Mouse (Mus musculus): ENCODE data around the gene Fbxl22. TPM values are rescaled to one million over a fixed set of nuclear protein-coding genes. Genes with fewer than 3 reads are reported as not detected.

Gene Fbxl22
- polyA plus RNA-seq, 1 experiment: 20.5 TPM

GRCm38 (mm10) chr9:66508890-66509399 lies 5.4 kb downstream of the Fbxl22 start:
- Histone ChIP-seq H3K36me3 (ENCODE audit: control insufficient read depth, insufficient read depth, low read length) (peaks cover 26% of the 10 kb centered on the region), H3K4me3 (ENCODE audit: low read depth, low read length) (no peak overlapping the region), H3K27ac (ENCODE audit: insufficient read depth, low read depth, low read length) (no peak overlapping the region), H3K27me3 (ENCODE audit: control insufficient read depth, insufficient read depth, low read length) (no peaks in the 10 kb centered on the region), H3K4me1 (ENCODE audit: control insufficient read depth, insufficient read depth, insufficient read length, low read length) (peaks cover 11% of the 10 kb centered on the region)
- TF ChIP-seq CTCF (IDR thresholded peaks at IDR 0.05; ENCODE audit: extremely low read depth, insufficient read length, insufficient replicate concordance, low read depth, low read length): no peak
- TF ChIP-seq POLR2A (IDR thresholded peaks at IDR 0.05; ENCODE audit: low read depth, low read length): no peak
- WGBS: 91% methylated on average over 4 of the region's 4 CpGs

DNA sequence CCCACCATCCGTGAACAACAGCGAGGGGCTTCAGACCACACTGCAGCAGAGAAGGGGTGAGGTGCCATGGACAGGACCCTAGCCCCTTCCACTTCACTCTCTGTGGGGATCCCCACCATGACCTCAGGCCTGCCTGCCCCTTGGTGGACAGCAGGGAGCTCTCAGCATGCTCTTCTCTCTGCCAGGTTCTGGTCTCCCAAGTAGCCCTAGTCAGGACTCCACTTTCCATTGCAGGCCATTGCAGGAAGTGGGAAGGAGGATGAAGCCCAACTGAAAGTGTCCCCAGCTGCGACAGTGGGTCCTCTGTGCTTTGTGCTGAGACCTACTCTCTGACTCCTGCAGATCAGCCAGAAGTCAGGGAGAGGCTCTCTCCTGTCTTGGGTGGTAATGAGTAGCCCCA lies 6.7 kb downstream of the Fbxl22 start:
- Histone ChIP-seq H3K36me3 (ENCODE audit: control insufficient read depth, insufficient read depth, low read length) (peaks cover 31% of the 10 kb centered on the region), H3K4me3 (ENCODE audit: low read depth, low read length) (no peak overlapping the region), H3K27me3 (ENCODE audit: control insufficient read depth, insufficient read depth, low read length) (no peaks in the 10 kb centered on the region), H3K4me1 (ENCODE audit: control insufficient read depth, insufficient read depth, insufficient read length, low read length) (peaks cover 4% of the 10 kb centered on the region; the same call in 1 of the 2 replicates), H3K27ac (ENCODE audit: insufficient read depth, low read depth, low read length) (no peak overlapping the region)
- no peak for TF ChIP-seq CTCF (IDR thresholded peaks at IDR 0.05; ENCODE audit: extremely low read depth, insufficient read length, insufficient replicate concordance, low read depth, low read length)
- TF ChIP-seq POLR2A (IDR thresholded peaks at IDR 0.05; ENCODE audit: low read depth, low read length): no peak
- WGBS: 84% methylated on average over 3 of the region's 3 CpGs

DNA sequence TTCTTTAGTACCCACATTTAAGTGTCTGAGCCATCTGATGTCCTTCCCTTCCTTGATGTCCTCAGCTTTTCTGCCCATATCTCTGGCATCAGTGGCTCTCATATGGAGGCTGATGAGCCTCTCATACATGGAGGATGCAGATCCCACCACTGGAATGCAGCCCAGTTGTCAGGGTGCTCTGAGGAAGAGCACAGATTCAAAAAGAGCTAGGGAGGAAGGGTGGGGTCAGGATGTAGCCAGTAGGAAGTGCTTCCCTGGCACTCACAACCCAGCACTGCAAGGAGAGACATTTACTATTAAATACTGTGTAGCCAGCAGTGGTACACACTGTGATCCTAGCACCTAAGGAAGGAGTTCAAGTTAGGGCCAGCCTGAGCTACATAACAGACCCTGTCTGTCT lies 8.0 kb downstream of the Fbxl22 start:
- no peaks in the 10 kb centered on the region for H3K27me3 ChIP-seq (ENCODE audit: control insufficient read depth, insufficient read depth, low read length)
- no peak overlapping the region for H3K4me3 ChIP-seq (ENCODE audit: low read depth, low read length)
- peaks cover 38% of the 10 kb centered on the region for H3K36me3 ChIP-seq (ENCODE audit: control insufficient read depth, insufficient read depth, low read length)
- H3K4me1 ChIP-seq (ENCODE audit: control insufficient read depth, insufficient read depth, insufficient read length, low read length): no peaks in the 10 kb centered on the region
- TF ChIP-seq POLR2A (IDR thresholded peaks at IDR 0.05; ENCODE audit: low read depth, low read length): no peak
- no peak for TF ChIP-seq CTCF (IDR thresholded peaks at IDR 0.05; ENCODE audit: extremely low read depth, insufficient read length, insufficient replicate concordance, low read depth, low read length)
- no peak overlapping the region for H3K27ac ChIP-seq (ENCODE audit: insufficient read depth, low read depth, low read length)

DNA sequence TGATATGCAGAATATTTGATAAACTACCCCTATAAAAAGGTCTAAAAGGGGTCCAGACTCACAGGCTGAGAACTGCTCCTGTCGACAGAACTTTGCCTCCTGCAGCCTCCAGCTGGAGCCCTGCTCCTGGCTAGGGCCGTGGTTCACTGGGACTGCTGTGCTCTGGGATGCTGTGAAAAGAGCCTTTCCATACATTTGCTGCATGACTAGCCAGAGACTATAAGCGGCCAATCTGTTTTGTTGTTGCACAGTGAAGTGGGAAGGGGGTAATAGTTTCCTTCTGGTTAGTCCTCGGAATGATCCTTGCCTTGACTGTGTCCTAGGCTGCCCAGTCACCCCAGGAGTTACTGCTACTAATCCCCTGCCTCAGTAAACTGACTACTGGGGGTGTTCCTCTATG lies 8.4 kb downstream of the Fbxl22 start:
- H3K27ac ChIP-seq (ENCODE audit: insufficient read depth, low read depth, low read length): no peak overlapping the region
- WGBS: 66% methylated on average over 4 of the region's 4 CpGs
- no peaks in the 10 kb centered on the region for H3K4me1 ChIP-seq (ENCODE audit: control insufficient read depth, insufficient read depth, insufficient read length, low read length)
- H3K4me3 ChIP-seq (ENCODE audit: low read depth, low read length): no peak overlapping the region
- TF ChIP-seq POLR2A (IDR thresholded peaks at IDR 0.05; ENCODE audit: low read depth, low read length): no peak
- no peak for TF ChIP-seq CTCF (IDR thresholded peaks at IDR 0.05; ENCODE audit: extremely low read depth, insufficient read length, insufficient replicate concordance, low read depth, low read length)
- peaks cover 42% of the 10 kb centered on the region for H3K36me3 ChIP-seq (ENCODE audit: control insufficient read depth, insufficient read depth, low read length)
- no peaks in the 10 kb centered on the region for H3K27me3 ChIP-seq (ENCODE audit: control insufficient read depth, insufficient read depth, low read length)

GRCm38 (mm10) chr9:66505141-66505917 lies 9.1 kb downstream of the Fbxl22 start:
- H3K27me3 ChIP-seq (ENCODE audit: control insufficient read depth, insufficient read depth, low read length): no peaks in the 10 kb centered on the region
- H3K36me3 ChIP-seq (ENCODE audit: control insufficient read depth, insufficient read depth, low read length): peaks cover 47% of the 10 kb centered on the region
- no peak overlapping the region for H3K4me3 ChIP-seq (ENCODE audit: low read depth, low read length)
- TF ChIP-seq POLR2A (IDR thresholded peaks at IDR 0.05; ENCODE audit: low read depth, low read length) (no peak), CTCF (IDR thresholded peaks at IDR 0.05; ENCODE audit: extremely low read depth, insufficient read length, insufficient replicate concordance, low read depth, low read length) (no peak)
- 55% methylated on average over 9 of the region's 9 CpGs for WGBS
- H3K27ac ChIP-seq (ENCODE audit: insufficient read depth, low read depth, low read length): no peak overlapping the region
- H3K4me1 ChIP-seq (ENCODE audit: control insufficient read depth, insufficient read depth, insufficient read length, low read length): no peaks in the 10 kb centered on the region

GRCm38 (mm10) chr9:66504518-66504917 lies 9.9 kb downstream of the Fbxl22 start:
- H3K27ac ChIP-seq (ENCODE audit: insufficient read depth, low read depth, low read length): no peak overlapping the region
- WGBS: 92% methylated on average over 13 of the region's 13 CpGs
- H3K4me3 ChIP-seq (ENCODE audit: low read depth, low read length): no peak overlapping the region
- H3K4me1 ChIP-seq (ENCODE audit: control insufficient read depth, insufficient read depth, insufficient read length, low read length): no peaks in the 10 kb centered on the region
- no peaks in the 10 kb centered on the region for H3K27me3 ChIP-seq (ENCODE audit: control insufficient read depth, insufficient read depth, low read length)
- peaks cover 50% of the 10 kb centered on the region for H3K36me3 ChIP-seq (ENCODE audit: control insufficient read depth, insufficient read depth, low read length)
- TF ChIP-seq POLR2A (IDR thresholded peaks at IDR 0.05; ENCODE audit: low read depth, low read length) (no peak), CTCF (IDR thresholded peaks at IDR 0.05; ENCODE audit: extremely low read depth, insufficient read length, insufficient replicate concordance, low read depth, low read length) (no peak)

- no peaks in the 10 kb centered on the region for H3K27me3 ChIP-seq (ENCODE audit: control insufficient read depth, insufficient read depth, low read length)
- peaks cover 49% of the 10 kb centered on the region for H3K36me3 ChIP-seq (ENCODE audit: control insufficient read depth, insufficient read depth, low read length)
- H3K4me3 ChIP-seq (ENCODE audit: low read depth, low read length): no peak overlapping the region
- H3K4me1 ChIP-seq (ENCODE audit: control insufficient read depth, insufficient read depth, insufficient read length, low read length): no peaks in the 10 kb centered on the region
- TF ChIP-seq CTCF (IDR thresholded peaks at IDR 0.05; ENCODE audit: extremely low read depth, insufficient read length, insufficient replicate concordance, low read depth, low read length): no peak
- no peak for TF ChIP-seq POLR2A (IDR thresholded peaks at IDR 0.05; ENCODE audit: low read depth, low read length)
- 0 out of 2 replicates have a peak overlapping the region, but pooled peaks have one; percentile 18 for H3K27ac ChIP-seq (ENCODE audit: insufficient read depth, low read depth, low read length)
- 80% methylated on average over 4 of the region's 4 CpGs for WGBS
These were observed 10.4 kb downstream of the Fbxl22 start for GRCm38 (mm10) chr9:66503879-66504411.
